Mouse (Mus musculus): Measurements from ENCODE around the gene Lipe. TPM values are rescaled to one million over a fixed set of nuclear protein-coding genes. Genes with fewer than 3 reads are reported as not detected.

Lipe gene
- polyA plus RNA-seq, 1 experiment from 2014 or later = 12.1 TPM

- WGBS = 15% methylated on average over 7 of the region's 7 CpGs
- peaks cover 37% of the 10 kb centered on the region for H3K4me1 ChIP-seq (replicated peaks)
Observed at GRCm38 (mm10) chr7:25394754-25395153, 3.8 kb downstream of the Lipe start.

DNA sequence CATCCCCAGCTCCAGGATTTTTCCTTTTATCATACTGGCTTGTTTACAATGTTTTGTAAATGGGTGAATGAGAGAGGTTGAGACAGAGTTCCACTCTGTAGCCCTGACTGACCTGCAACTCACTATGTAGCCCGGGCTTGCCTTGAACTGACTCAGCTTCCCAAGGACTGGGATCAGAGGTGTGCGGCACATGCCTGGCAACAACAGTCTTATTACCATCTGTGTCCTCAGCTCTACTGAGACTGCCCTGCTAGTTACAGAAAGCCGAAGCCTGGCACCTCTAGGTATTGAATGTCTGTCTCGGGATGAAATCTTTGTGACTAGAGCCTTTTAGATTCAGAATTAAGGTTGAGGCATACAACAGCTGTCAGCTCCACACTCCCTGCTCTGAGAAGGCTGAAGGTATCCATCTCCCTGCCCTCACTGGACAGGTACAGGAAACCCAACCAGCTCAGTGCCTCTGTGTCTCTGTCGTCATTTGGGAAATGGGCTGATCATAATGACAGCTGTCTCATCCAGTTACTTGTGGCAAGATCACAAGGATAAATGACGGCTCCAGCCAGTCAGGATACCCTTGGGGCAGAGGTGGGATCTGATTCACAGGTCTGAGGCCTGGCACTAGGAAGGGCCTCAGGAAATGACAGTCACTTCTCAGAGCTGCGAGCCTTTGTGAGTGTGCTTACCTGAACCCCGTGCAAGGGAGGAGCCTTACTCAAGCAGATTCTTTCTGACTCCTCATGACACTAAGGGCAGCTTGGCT lies 4.9 kb downstream of the Lipe start:
- H3K4me2 ChIP-seq = peak overlapping the region; percentile 71
- ATAC-seq (ENCODE audit: insufficient number of reproducible peaks, insufficient read depth, low FRiP score, low TSS enrichment, low read depth) = no peak

More at GRCm38 (mm10) chr7:25394754-25395153, 3.8 kb downstream of the Lipe start:
- H3K4me2 ChIP-seq = peak overlapping the region; percentile 71
- no peak for ATAC-seq (ENCODE audit: insufficient number of reproducible peaks, insufficient read depth, low FRiP score, low TSS enrichment, low read depth)
- peak overlapping the region; percentile 62 for H3K9ac ChIP-seq (replicated peaks)
- H3K4me3 ChIP-seq (replicated peaks) = peak overlapping the region; percentile 61
- H3K9me3 ChIP-seq = no peaks in the 10 kb centered on the region
- no peaks in the 10 kb centered on the region for H3K36me3 ChIP-seq
- H3K27me3 ChIP-seq = no peaks in the 10 kb centered on the region
- H3K27ac ChIP-seq = 0 out of 2 replicates have a peak overlapping the region, but pooled peaks have one; percentile 64

DNA sequence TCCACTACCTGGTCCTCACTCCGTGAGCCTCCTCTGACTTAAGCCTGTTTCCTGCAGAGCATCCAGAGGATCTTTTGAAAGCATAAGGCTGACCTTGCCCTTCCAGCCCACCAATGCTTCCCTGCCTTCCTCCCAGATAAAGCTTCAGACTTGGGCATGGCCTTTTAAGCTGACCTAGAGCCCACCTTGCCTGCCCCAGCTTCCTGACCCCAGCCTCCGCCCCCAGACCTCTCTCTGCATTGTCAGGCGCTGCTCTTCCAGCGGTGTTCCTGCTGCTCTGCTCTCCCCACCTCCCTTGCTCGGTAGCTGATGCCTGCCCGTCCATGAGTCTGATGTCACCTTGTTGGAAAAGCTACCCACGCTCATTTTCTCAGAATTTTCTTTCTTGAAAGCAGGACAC lies 5.7 kb downstream of the Lipe start:
- H3K4me3 ChIP-seq (replicated peaks) = no peak overlapping the region
- no peak overlapping the region for H3K9ac ChIP-seq (replicated peaks)
- H3K27me3 ChIP-seq = no peaks in the 10 kb centered on the region
- H3K36me3 ChIP-seq = peaks cover 15% of the 10 kb centered on the region
- H3K4me2 ChIP-seq = no peak overlapping the region
- no peaks in the 10 kb centered on the region for H3K9me3 ChIP-seq
- WGBS = 58% methylated on average over 7 of the region's 7 CpGs
- ATAC-seq (ENCODE audit: insufficient number of reproducible peaks, insufficient read depth, low FRiP score, low TSS enrichment, low read depth) = no peak
- no peak overlapping the region for H3K27ac ChIP-seq
- H3K4me1 ChIP-seq (replicated peaks) = peaks cover 34% of the 10 kb centered on the region

More for the DNA sequence above, 4.9 kb downstream of the Lipe start:
- no peaks in the 10 kb centered on the region for H3K9me3 ChIP-seq
- H3K9ac ChIP-seq (replicated peaks) = no peak overlapping the region
- H3K4me3 ChIP-seq (replicated peaks) = peak overlapping the region; percentile 61; the same call in 1 of the 2 replicates
- H3K4me1 ChIP-seq (replicated peaks) = peaks cover 37% of the 10 kb centered on the region
- no peaks in the 10 kb centered on the region for H3K27me3 ChIP-seq
- 73% methylated on average over 8 of the region's 8 CpGs for WGBS
- no peak overlapping the region for H3K27ac ChIP-seq
- H3K36me3 ChIP-seq = 0 out of 2 replicates have a peak, but pooled peaks cover 7% of the 10 kb centered on the region

- ATAC-seq (ENCODE audit: insufficient number of reproducible peaks, insufficient read depth, low FRiP score, low TSS enrichment, low read depth) = no peak
- no peak overlapping the region for H3K27ac ChIP-seq
- H3K27me3 ChIP-seq = no peaks in the 10 kb centered on the region
- H3K9me3 ChIP-seq = no peaks in the 10 kb centered on the region
- 79% methylated on average over 2 of the region's 2 CpGs for WGBS
- H3K4me2 ChIP-seq = no peak overlapping the region
- no peak overlapping the region for H3K4me3 ChIP-seq (replicated peaks)
- H3K9ac ChIP-seq (replicated peaks) = no peak overlapping the region
- H3K4me1 ChIP-seq (replicated peaks) = peaks cover 32% of the 10 kb centered on the region
- peaks cover 24% of the 10 kb centered on the region for H3K36me3 ChIP-seq
Observed at GRCm38 (mm10) chr7:25391856-25392453, 6.6 kb downstream of the Lipe start.

- Histone ChIP-seq H3K27ac (0 out of 2 replicates have a peak overlapping the region, but pooled peaks have one; percentile 5), H3K9ac (replicated peaks) (no peak overlapping the region), H3K4me2 (no peak overlapping the region), H3K4me3 (replicated peaks) (no peak overlapping the region), H3K27me3 (no peaks in the 10 kb centered on the region), H3K36me3 (peaks cover 33% of the 10 kb centered on the region), H3K9me3 (no peaks in the 10 kb centered on the region), H3K4me1 (replicated peaks) (peaks cover 26% of the 10 kb centered on the region)
- 55% methylated on average over 2 of the region's 2 CpGs for WGBS
- ATAC-seq (ENCODE audit: insufficient number of reproducible peaks, insufficient read depth, low FRiP score, low TSS enrichment, low read depth) = no peak
Observed at GRCm38 (mm10) chr7:25390986-25391385, 7.5 kb downstream of the Lipe start.

- Histone ChIP-seq H3K36me3 (peaks cover 41% of the 10 kb centered on the region), H3K27me3 (no peaks in the 10 kb centered on the region), H3K9ac (replicated peaks) (no peak overlapping the region), H3K4me2 (no peak overlapping the region), H3K9me3 (no peaks in the 10 kb centered on the region), H3K4me1 (replicated peaks) (peaks cover 26% of the 10 kb centered on the region), H3K4me3 (replicated peaks) (no peak overlapping the region), H3K27ac (no peak overlapping the region)
- no peak for ATAC-seq (ENCODE audit: insufficient number of reproducible peaks, insufficient read depth, low FRiP score, low TSS enrichment, low read depth)
- 47% methylated on average over 8 of the region's 8 CpGs for WGBS
Observed at GRCm38 (mm10) chr7:25390054-25390770, 8.3 kb downstream of the Lipe start.

DNA sequence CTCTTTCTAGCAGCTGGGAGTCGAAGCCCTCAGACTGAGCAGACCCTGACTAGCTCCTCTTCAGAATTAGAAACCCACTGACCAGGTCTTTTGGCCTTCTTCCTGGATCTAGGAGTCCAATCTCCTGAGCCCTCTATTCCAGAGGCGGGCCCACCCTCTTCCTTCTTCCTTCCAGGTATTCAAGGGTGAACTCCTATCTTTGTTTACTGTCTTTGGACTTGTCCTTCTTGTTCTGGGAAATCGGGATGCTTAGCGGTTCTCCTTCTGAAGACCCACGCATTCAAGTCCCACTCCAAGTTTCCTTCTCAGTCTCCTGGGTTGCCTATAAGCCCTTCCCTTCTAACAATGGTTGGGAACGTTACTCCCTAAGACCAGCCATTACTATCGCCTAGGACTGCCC lies 9.6 kb downstream of the Lipe start:
- 90% methylated on average over 7 of the region's 7 CpGs for WGBS
- Histone ChIP-seq H3K27ac (no peak overlapping the region), H3K9ac (replicated peaks) (no peak overlapping the region), H3K4me3 (replicated peaks) (no peak overlapping the region), H3K27me3 (no peaks in the 10 kb centered on the region), H3K36me3 (peaks cover 54% of the 10 kb centered on the region), H3K4me2 (no peak overlapping the region), H3K9me3 (no peaks in the 10 kb centered on the region), H3K4me1 (replicated peaks) (peaks cover 16% of the 10 kb centered on the region)
- no peak for ATAC-seq (ENCODE audit: insufficient number of reproducible peaks, insufficient read depth, low FRiP score, low TSS enrichment, low read depth)

GRCm38 (mm10) chr7:25387811-25388440 lies 10.6 kb downstream of the Lipe start:
- no peaks in the 10 kb centered on the region for H3K27me3 ChIP-seq
- H3K4me2 ChIP-seq = no peak overlapping the region
- 94% methylated on average over 18 of the region's 18 CpGs for WGBS
- no peak for ATAC-seq (ENCODE audit: insufficient number of reproducible peaks, insufficient read depth, low FRiP score, low TSS enrichment, low read depth)
- H3K27ac ChIP-seq = no peak overlapping the region
- H3K9me3 ChIP-seq = no peaks in the 10 kb centered on the region
- no peak overlapping the region for H3K4me3 ChIP-seq (replicated peaks)
- H3K4me1 ChIP-seq (replicated peaks) = peaks cover 13% of the 10 kb centered on the region
- H3K9ac ChIP-seq (replicated peaks) = no peak overlapping the region
- peaks cover 64% of the 10 kb centered on the region for H3K36me3 ChIP-seq

DNA sequence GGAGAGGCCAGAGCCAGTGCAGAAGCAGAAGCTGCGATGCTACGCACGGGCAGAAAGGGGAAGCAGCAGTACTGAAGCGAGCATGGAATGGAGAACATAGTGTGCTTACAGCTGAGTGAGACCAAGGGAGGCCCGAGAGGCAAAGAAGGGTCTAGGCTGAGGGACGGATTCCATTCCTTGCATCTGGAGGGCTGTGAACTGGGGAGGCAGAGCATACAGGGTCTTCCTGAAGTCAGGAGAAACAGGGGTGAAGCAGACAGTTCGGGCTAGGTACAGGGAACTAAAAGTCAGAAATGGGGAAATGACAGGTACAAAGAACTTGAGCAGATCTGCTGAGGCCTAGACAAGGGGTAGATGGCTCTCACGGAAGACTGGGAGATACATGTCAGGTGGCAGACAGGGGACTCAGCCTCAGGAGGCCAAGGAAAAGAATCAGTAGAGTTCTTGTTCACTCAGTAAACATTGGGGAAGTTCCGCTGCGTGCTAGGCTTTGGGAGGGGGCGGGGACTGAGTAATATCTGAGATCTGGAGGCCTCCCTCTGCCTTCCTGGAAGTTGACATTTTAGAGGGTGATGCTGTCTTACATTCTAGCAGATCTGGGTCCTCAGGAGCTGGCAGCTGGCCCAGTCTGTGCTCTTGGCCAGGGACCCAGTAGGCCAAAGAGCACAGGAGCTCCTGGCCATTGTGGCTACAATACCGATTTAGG lies 12.5 kb downstream of the Lipe start:
- Histone ChIP-seq H3K9me3 (no peaks in the 10 kb centered on the region), H3K36me3 (peaks cover 72% of the 10 kb centered on the region), H3K4me3 (replicated peaks) (no peak overlapping the region), H3K27ac (no peak overlapping the region), H3K4me2 (no peak overlapping the region), H3K4me1 (replicated peaks) (peaks cover 15% of the 10 kb centered on the region), H3K9ac (replicated peaks) (0 out of 2 replicates have a peak overlapping the region, but pooled peaks have one; percentile 8), H3K27me3 (no peaks in the 10 kb centered on the region)
- 88% methylated on average over 12 of the region's 12 CpGs for WGBS
- ATAC-seq (ENCODE audit: insufficient number of reproducible peaks, insufficient read depth, low FRiP score, low TSS enrichment, low read depth) = no peak

GRCm38 (mm10) chr7:25385259-25385658 lies 13.3 kb downstream of the Lipe start:
- H3K4me1 ChIP-seq (replicated peaks) = peaks cover 12% of the 10 kb centered on the region
- no peak overlapping the region for H3K27ac ChIP-seq
- no peaks in the 10 kb centered on the region for H3K9me3 ChIP-seq
- no peak overlapping the region for H3K9ac ChIP-seq (replicated peaks)
- H3K27me3 ChIP-seq = no peaks in the 10 kb centered on the region
- H3K4me2 ChIP-seq = no peak overlapping the region
- H3K4me3 ChIP-seq (replicated peaks) = no peak overlapping the region
- peaks cover 72% of the 10 kb centered on the region for H3K36me3 ChIP-seq
- 93% methylated on average over 12 of the region's 12 CpGs for WGBS
- ATAC-seq (ENCODE audit: insufficient number of reproducible peaks, insufficient read depth, low FRiP score, low TSS enrichment, low read depth) = no peak

Data from limb, embryonic 12.5 days (tissue).